Mouse (Mus musculus) limb, embryonic 14.5 days (tissue): Measurements from ENCODE around the gene Cdc7. TPM values are rescaled to one million over a fixed set of nuclear protein-coding genes. Genes with fewer than 3 reads are reported as not detected.

ENCODE experiments used
- ATAC-seq: fragments of 200-750 bp; cut with Nextera tagmentation; 2 replicates; pipeline ENCODE4 v1.8.0; 2017; ENCODE audit warnings: low read depth, moderate number of reproducible peaks, moderate TSS enrichment; ENCODE audit not compliant: low FRiP score
- DNase-seq: peaks from one replicate; pipeline ENCODE4 v3.0.0-alpha.2; 2015; ENCODE audit warnings: low spot score
- H3K27ac ChIP-seq: fragments of 300-500 bp; sonication (generic); replicated peaks from 2 replicates; pipeline ENCODE4 v1.5.1; 2014; ENCODE audit warnings: low read depth, mild to moderate bottlenecking, low read length, moderate library complexity, mixed read lengths
- H3K27me3 ChIP-seq: fragments of 300-500 bp; sonication (generic); 2 replicates; pipeline ENCODE4 v1.6.1; 2014; ENCODE audit warnings: low read length, mixed read lengths; ENCODE audit not compliant: control insufficient read depth, insufficient read depth
- H3K36me3 ChIP-seq: fragments of 300-500 bp; sonication (generic); 2 replicates; pipeline ENCODE4 v1.6.1; 2014; ENCODE audit warnings: mild to moderate bottlenecking, low read length, moderate library complexity, mixed read lengths; ENCODE audit not compliant: control insufficient read depth, insufficient read depth
- H3K4me1 ChIP-seq: fragments of 300-500 bp; sonication (generic); 2 replicates; pipeline ENCODE4 v1.6.1; 2014; ENCODE audit warnings: antibody characterized with exemption, low read length, mixed read lengths; ENCODE audit not compliant: control insufficient read depth, insufficient read depth
- H3K4me2 ChIP-seq: fragments of 300-500 bp; sonication (generic); replicated peaks from 2 replicates; pipeline ENCODE4 v1.6.1; 2014; ENCODE audit warnings: low read depth, mild to moderate bottlenecking, low read length, moderate library complexity; ENCODE audit not compliant: severe bottlenecking
- H3K4me3 ChIP-seq: fragments of 300-500 bp; sonication (generic); replicated peaks from 2 replicates; pipeline ENCODE4 v1.5.1; 2014; ENCODE audit warnings: low read length
- H3K9ac ChIP-seq: fragments of 300-500 bp; sonication (generic); 2 replicates; pipeline ENCODE4 v1.6.1; 2014; ENCODE audit warnings: mild to moderate bottlenecking, low read depth, low read length, moderate library complexity; ENCODE audit not compliant: severe bottlenecking
- H3K9me3 ChIP-seq: fragments of 300-500 bp; sonication (generic); 2 replicates; pipeline ENCODE4 v1.6.1; 2016; ENCODE audit warnings: low read length; ENCODE audit not compliant: control insufficient read depth
- POLR2A ChIP-seq: fragments of 200-500 bp; IDR thresholded peaks from 2 replicates; pipeline ENCODE4 v1.8.0; 2012; ENCODE audit warnings: inconsistent platforms, mild to moderate bottlenecking, moderate library complexity, borderline replicate concordance; ENCODE audit not compliant: insufficient read depth, insufficient read length; ENCODE audit errors: extremely low read depth
- WGBS: fragments of 180-500 bp; shearing (Covaris S2); extraction: QIAGEN DNeasy Blood & Tissue Kit; methylation state at CpG from one replicate; pipeline ENCODE4 v1.1.7; 2014; 5-methylcytosine and 5-hydroxymethylcytosine counted together
- polyA plus RNA-seq, 2 experiments: library from polyadenylated mRNA; depleted of rRNA in 1 of 2; stranded (reverse) in 1 of 2; unstranded in 1 of 2; fragments of >200 nt; fragmentation: Nextera tagmentation in 1 of 2; extraction: Ambion mirVana in 1 of 2; gene quantifications; 2 replicates each; pipeline versions ENCODE4 v1.2.1 to v1.2.3; 2012 to 2014

Cdc7 gene
- polyA plus RNA-seq, 2 experiments = 39.8 to 65.8 TPM

DNA sequence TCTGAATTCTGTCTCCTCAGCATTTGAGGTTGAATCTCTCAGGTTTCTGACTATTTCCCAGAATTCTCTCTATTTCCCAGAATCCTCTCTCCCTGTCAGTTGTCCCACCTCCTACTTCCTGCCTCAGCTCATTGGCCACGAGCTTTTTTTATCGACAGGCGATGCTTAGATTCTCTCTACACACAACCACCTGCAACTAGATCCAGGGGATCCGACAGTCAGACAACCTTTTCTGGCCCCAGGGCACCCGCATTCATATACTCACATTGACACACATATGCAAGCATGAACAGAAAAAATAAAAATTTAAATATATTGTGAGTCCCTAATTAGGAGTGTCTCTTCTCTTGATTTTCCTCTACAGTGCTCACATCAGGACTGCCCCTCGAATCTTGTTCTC, 63.5 kb downstream of the Cdc7 start:
- ATAC-seq = no peak
- H3K4me1 ChIP-seq = peaks cover 21% of the 10 kb centered on the region
- no peak overlapping the region for H3K4me3 ChIP-seq
- no peak overlapping the region for H3K4me2 ChIP-seq
- no peak for DNase-seq
- no peaks in the 10 kb centered on the region for H3K36me3 ChIP-seq
- no peak overlapping the region for H3K9ac ChIP-seq
- no peaks in the 10 kb centered on the region for H3K27me3 ChIP-seq
- TF ChIP-seq POLR2A = no peak
- H3K27ac ChIP-seq = no peak overlapping the region
- no peaks in the 10 kb centered on the region for H3K9me3 ChIP-seq
- WGBS = 89% methylated on average over 6 of the region's 6 CpGs

DNA sequence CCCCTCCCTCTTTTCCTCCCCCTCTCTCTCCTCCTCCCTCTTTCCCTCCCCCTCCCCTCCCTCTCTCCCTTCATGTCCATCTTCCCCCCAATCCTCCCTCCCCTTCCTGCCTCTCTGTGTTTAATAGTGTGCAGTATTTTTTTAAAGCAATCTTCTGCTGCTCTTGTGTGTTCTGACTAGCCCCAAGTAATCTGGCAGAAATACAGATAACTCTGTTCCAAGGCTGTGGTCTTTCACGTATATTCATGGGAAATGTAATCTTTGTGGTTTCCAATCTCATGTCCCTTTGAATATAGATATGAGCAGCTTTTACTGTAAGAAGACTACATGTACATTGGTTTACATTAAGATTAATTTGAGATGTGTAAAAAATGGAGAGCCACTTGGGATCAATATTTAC, 64.4 kb downstream of the Cdc7 start:
- 28% methylated on average over 1 of the region's 1 CpGs for WGBS
- Histone ChIP-seq H3K27ac (no peak overlapping the region), H3K36me3 (no peaks in the 10 kb centered on the region), H3K9me3 (no peaks in the 10 kb centered on the region), H3K4me2 (no peak overlapping the region), H3K4me1 (peaks cover 21% of the 10 kb centered on the region), H3K27me3 (no peaks in the 10 kb centered on the region), H3K9ac (no peak overlapping the region), H3K4me3 (no peak overlapping the region)
- ATAC-seq (no peak), DNase-seq (no peak)
- no peak for TF ChIP-seq POLR2A

DNA sequence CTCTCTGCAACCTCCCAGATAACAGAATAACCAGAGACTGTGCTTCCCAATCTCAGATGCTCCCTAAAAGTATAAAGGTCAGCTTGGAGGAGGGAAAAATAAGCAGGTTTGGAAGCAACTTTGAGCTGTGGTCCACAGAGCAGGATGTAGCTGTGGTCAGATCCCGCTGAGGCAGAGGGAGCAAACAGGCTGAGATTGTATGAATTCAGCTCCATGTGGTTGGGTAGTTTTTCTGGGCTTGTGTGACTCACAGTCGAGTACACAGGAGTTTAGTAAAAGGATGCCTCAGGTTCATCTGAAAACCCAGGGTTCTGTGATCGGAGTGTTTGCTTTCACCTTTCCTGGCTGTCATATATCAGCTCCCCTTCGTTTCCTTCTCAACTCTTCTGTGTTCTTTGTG, 65.7 kb downstream of the Cdc7 start:
- Histone ChIP-seq H3K9ac (no peak overlapping the region), H3K4me3 (no peak overlapping the region), H3K27ac (no peak overlapping the region), H3K4me2 (no peak overlapping the region), H3K36me3 (no peaks in the 10 kb centered on the region), H3K9me3 (no peaks in the 10 kb centered on the region), H3K4me1 (peaks cover 13% of the 10 kb centered on the region), H3K27me3 (no peaks in the 10 kb centered on the region)
- no peak for ATAC-seq
- no peak for DNase-seq
- TF ChIP-seq POLR2A = no peak
- WGBS = 62% methylated on average over 4 of the region's 4 CpGs

DNA sequence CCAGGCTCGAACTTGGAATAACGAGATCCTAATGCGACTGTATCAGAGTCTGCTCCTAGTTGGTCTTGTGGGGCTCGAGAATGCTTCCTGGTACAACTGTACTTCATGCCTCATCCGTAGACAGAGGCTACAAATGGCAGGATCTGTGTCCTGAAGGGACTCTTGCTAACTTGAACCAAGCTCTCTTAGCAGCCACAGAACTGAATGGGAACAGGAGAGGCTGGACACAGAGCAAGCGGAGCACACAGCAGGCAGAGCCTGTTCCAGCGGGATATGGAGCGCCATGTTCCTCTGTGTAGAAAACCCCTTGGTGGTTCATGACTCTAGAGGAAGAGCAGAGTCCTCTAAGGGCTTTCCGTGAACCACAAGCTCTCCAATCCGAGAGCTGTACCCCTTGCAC, 66.7 kb downstream of the Cdc7 start:
- ATAC-seq (no peak), DNase-seq (no peak)
- H3K4me2 ChIP-seq = no peak overlapping the region

More for the DNA sequence above, 66.7 kb downstream of the Cdc7 start:
- H3K27ac ChIP-seq = no peak overlapping the region
- no peak overlapping the region for H3K9ac ChIP-seq
- peaks cover 10% of the 10 kb centered on the region for H3K4me1 ChIP-seq
- H3K9me3 ChIP-seq = no peaks in the 10 kb centered on the region
- no peaks in the 10 kb centered on the region for H3K36me3 ChIP-seq
- H3K4me3 ChIP-seq = no peak overlapping the region
- no peaks in the 10 kb centered on the region for H3K27me3 ChIP-seq
- WGBS = 80% methylated on average over 10 of the region's 10 CpGs
- TF ChIP-seq POLR2A = no peak

Other genes with a start within 250 kb of the Cdc7 start
- 1.7 and 1.9 TPM in 2 replicates for gene Hfm1, start 38.0 kb upstream of the Cdc7 start, polyA plus RNA-seq (2012; rRNA removed)
- 1.3 and 1.7 TPM in 2 replicates for gene Hfm1, start 38.0 kb upstream of the Cdc7 start, polyA plus RNA-seq (2014; fragmentation: Nextera tagmentation; extraction: Ambion mirVana)